Mouse (Mus musculus) 3T3-L1 (cell line): ENCODE measurements around the gene Wwox.
A peak's percentile ranks its signal among the peaks of the same experiment; 100 is the strongest.

ENCODE experiments used
- DNase-seq: peaks from one replicate; pipeline ENCODE4 v3.0.0-alpha.2; 2015; ENCODE audit warnings: low read depth, low spot score

Gene Wwox

GRCm38 (mm10) chr8:114536201-114536600 lies 96.7 kb downstream of the Wwox start:
- no peak for DNase-seq

GRCm38 (mm10) chr8:114541132-114541531 lies 101.7 kb downstream of the Wwox start:
- peak; percentile 79 for DNase-seq

- DNase-seq = no peak
Measured at GRCm38 (mm10) chr8:114548360-114548759, 108.9 kb downstream of the Wwox start.

- no peak for DNase-seq
Measured at GRCm38 (mm10) chr8:114548837-114549236, 109.4 kb downstream of the Wwox start.

- no peak for DNase-seq
Measured at GRCm38 (mm10) chr8:114550029-114550428, 110.6 kb downstream of the Wwox start.

- peak; percentile 33 for DNase-seq
Measured at GRCm38 (mm10) chr8:114552606-114553005, 113.2 kb downstream of the Wwox start.

GRCm38 (mm10) chr8:114554966-114555365 lies 115.5 kb downstream of the Wwox start:
- DNase-seq = peak; percentile 95

GRCm38 (mm10) chr8:114555491-114556202 lies 116.2 kb downstream of the Wwox start:
- DNase-seq = peak; percentile 70

GRCm38 (mm10) chr8:114561191-114561590 lies 121.7 kb downstream of the Wwox start:
- DNase-seq = no peak

- no peak for DNase-seq
Measured at GRCm38 (mm10) chr8:114562486-114562885, 123.0 kb downstream of the Wwox start.

- no peak for DNase-seq
Measured at GRCm38 (mm10) chr8:114563361-114563760, 123.9 kb downstream of the Wwox start.

- no peak for DNase-seq
Measured at GRCm38 (mm10) chr8:114564036-114564435, 124.6 kb downstream of the Wwox start.

- DNase-seq = no peak
Measured at GRCm38 (mm10) chr8:114568531-114569166, 129.2 kb downstream of the Wwox start.

GRCm38 (mm10) chr8:114573014-114573746 lies 133.7 kb downstream of the Wwox start:
- peak; percentile 35 for DNase-seq

- DNase-seq = no peak
Measured at GRCm38 (mm10) chr8:114573747-114574093, 134.3 kb downstream of the Wwox start.

GRCm38 (mm10) chr8:114579292-114579691 lies 139.8 kb downstream of the Wwox start:
- no peak for DNase-seq

- DNase-seq = no peak
Measured at GRCm38 (mm10) chr8:114580684-114581083, 141.2 kb downstream of the Wwox start.

GRCm38 (mm10) chr8:114590336-114590867 lies 150.9 kb downstream of the Wwox start:
- no peak for DNase-seq

GRCm38 (mm10) chr8:114591296-114592280 lies 152.1 kb downstream of the Wwox start:
- DNase-seq = peak; percentile 56

- DNase-seq = no peak
Measured at GRCm38 (mm10) chr8:114593424-114594157, 154.1 kb downstream of the Wwox start.
